In genomic region chr5:118842017-118842396, GRCm38 (mm10) we compare ENCODE assay signal across 19 mouse cellular contexts.
A peak's percentile ranks its signal among the peaks of the same experiment; 100 is the strongest.
DNase-seq lines count a peak whose midpoint lies in the region; ATAC-seq lines count a peak whose summit lies in the region.
"Had no signal": no experiment of that assay in that cellular context is flagged by ENCODE, and none has a peak within 500 bp of the region (broad histone marks: within the 10 kb centered on the region; RNA-seq: fewer than 3 reads in every experiment).

No protein-coding gene starts in this region.

- no peak for DNase-seq in embryonic facial prominence, embryonic 10.5 days (ENCODE audit: low spot score)
- peak; percentile 17 for DNase-seq in lung, postnatal 14 days
- no peak for DNase-seq in thymus, adult 18-20 months
- DNase-seq in left cerebral cortex, postnatal 36 days (ENCODE audit: low spot score in 2 of 2): no peak
- DNase-seq: cerebellum, adult 18-20 months; embryo, embryonic 11 days; heart, adult 2 months; kidney, postnatal 14 days; right cerebral cortex, postnatal 14 days had no signal

- peaks cover 13% of the 10 kb centered on the region; the same call in 1 of the 2 replicates for H3K4me1 ChIP-seq in embryonic facial prominence, embryonic 12.5 days
- peaks cover 3% of the 10 kb centered on the region; the same call in 1 of the 2 replicates for H3K4me1 ChIP-seq in embryonic facial prominence, embryonic 10.5 days
- peaks cover 25% of the 10 kb centered on the region for H3K4me1 ChIP-seq in embryonic facial prominence, embryonic 13.5 days
- H3K4me1 ChIP-seq in limb, embryonic 13.5 days: peaks cover 27% of the 10 kb centered on the region
- H3K4me1 ChIP-seq: forebrain, embryonic 12.5 days; hindbrain, embryonic 13.5 days; liver, embryonic 15.5 days; midbrain, embryonic 10.5 days had no signal

- no peak overlapping the region for H3K4me2 ChIP-seq in embryonic facial prominence, embryonic 12.5 days (replicated peaks)
- peak overlapping the region; percentile 30 for H3K4me2 ChIP-seq in embryonic facial prominence, embryonic 13.5 days
- H3K4me2 ChIP-seq in limb, embryonic 13.5 days (replicated peaks): peak overlapping the region; percentile 48
- H3K4me2 ChIP-seq: forebrain, embryonic 12.5 days; hindbrain, embryonic 13.5 days; liver, embryonic 15.5 days had no signal

- no peak for ATAC-seq in embryonic facial prominence, embryonic 12.5 days (ENCODE audit: insufficient number of reproducible peaks, insufficient read depth, low FRiP score, low TSS enrichment)
- ATAC-seq in embryonic facial prominence, embryonic 13.5 days (ENCODE audit: insufficient number of reproducible peaks, insufficient read depth, low FRiP score, low TSS enrichment, low read depth): peak; percentile 69; the same call in 1 of the 2 replicates
- peak; percentile 50; the same call in 1 of the 2 replicates for ATAC-seq in limb, embryonic 13.5 days (ENCODE audit: low FRiP score, low read depth)
- no peak for ATAC-seq in CD4-positive, CD25-positive, alpha-beta regulatory T cell, adult 4 months
- ATAC-seq: intestine, embryonic 16.5 days; Patski had no signal

- H3K36me3 ChIP-seq in embryonic facial prominence, embryonic 12.5 days: no peaks in the 10 kb centered on the region
- H3K36me3 ChIP-seq in embryonic facial prominence, embryonic 10.5 days (replicated peaks): no peaks in the 10 kb centered on the region
- no peaks in the 10 kb centered on the region for H3K36me3 ChIP-seq in embryonic facial prominence, embryonic 13.5 days
- H3K36me3 ChIP-seq in limb, embryonic 13.5 days: no peaks in the 10 kb centered on the region
- H3K36me3 ChIP-seq: forebrain, embryonic 12.5 days; hindbrain, embryonic 13.5 days; liver, embryonic 15.5 days; midbrain, embryonic 10.5 days had no signal

- intact Hi-C loops in left cerebral cortex, postnatal 36 days (cut with DNase I): no loop called here

- 44% methylated on average over 10 of the region's 10 CpGs for WGBS in embryonic facial prominence, embryonic 12.5 days
- WGBS in embryonic facial prominence, embryonic 10.5 days: 71% methylated on average over 10 of the region's 10 CpGs
- 26% methylated on average over 10 of the region's 10 CpGs for WGBS in embryonic facial prominence, embryonic 13.5 days
- 34% methylated on average over 10 of the region's 10 CpGs for whole genome bisulfite sequencing in limb, embryonic 13.5 days

- H3K27ac ChIP-seq in embryonic facial prominence, embryonic 12.5 days: peak overlapping the region; percentile 36; the same call in 1 of the 2 replicates
- no peak overlapping the region for H3K27ac ChIP-seq in embryonic facial prominence, embryonic 10.5 days (replicated peaks)
- peak overlapping the region; percentile 66 for H3K27ac ChIP-seq in embryonic facial prominence, embryonic 13.5 days
- peak overlapping the region; percentile 28; the same call in 1 of the 2 replicates for H3K27ac ChIP-seq in limb, embryonic 13.5 days
- H3K27ac ChIP-seq: forebrain, embryonic 12.5 days; heart, adult 2 months; hindbrain, embryonic 13.5 days; liver, embryonic 15.5 days; midbrain, embryonic 10.5 days had no signal

- no peak overlapping the region for H3K9ac ChIP-seq in embryonic facial prominence, embryonic 12.5 days
- H3K9ac ChIP-seq in embryonic facial prominence, embryonic 13.5 days: no peak overlapping the region
- no peak overlapping the region for H3K9ac ChIP-seq in limb, embryonic 13.5 days
- H3K9ac ChIP-seq: forebrain, embryonic 12.5 days; hindbrain, embryonic 13.5 days; liver, embryonic 15.5 days had no signal

- no peaks in the 10 kb centered on the region for H3K9me3 ChIP-seq in embryonic facial prominence, embryonic 12.5 days
- H3K9me3 ChIP-seq in embryonic facial prominence, embryonic 10.5 days: no peaks in the 10 kb centered on the region
- H3K9me3 ChIP-seq in embryonic facial prominence, embryonic 13.5 days: no peaks in the 10 kb centered on the region
- H3K9me3 ChIP-seq in limb, embryonic 13.5 days: no peaks in the 10 kb centered on the region
- H3K9me3 ChIP-seq: forebrain, embryonic 12.5 days; hindbrain, embryonic 13.5 days; liver, embryonic 15.5 days; midbrain, embryonic 10.5 days had no signal

- no peaks in the 10 kb centered on the region for H3K27me3 ChIP-seq in embryonic facial prominence, embryonic 12.5 days
- no peaks in the 10 kb centered on the region; the same call in 1 of the 2 replicates for H3K27me3 ChIP-seq in embryonic facial prominence, embryonic 10.5 days (replicated peaks; ENCODE audit: low read depth, poor library complexity, severe bottlenecking)
- no peaks in the 10 kb centered on the region for H3K27me3 ChIP-seq in embryonic facial prominence, embryonic 13.5 days
- peaks cover 67% of the 10 kb centered on the region for H3K27me3 ChIP-seq in limb, embryonic 13.5 days
- H3K27me3 ChIP-seq: hindbrain, embryonic 13.5 days; liver, embryonic 15.5 days had no signal

- H3K4me3 ChIP-seq in embryonic facial prominence, embryonic 12.5 days: no peak overlapping the region
- no peak overlapping the region for H3K4me3 ChIP-seq in embryonic facial prominence, embryonic 10.5 days
- no peak overlapping the region for H3K4me3 ChIP-seq in embryonic facial prominence, embryonic 13.5 days
- H3K4me3 ChIP-seq in limb, embryonic 13.5 days: no peak overlapping the region
- H3K4me3 ChIP-seq: forebrain, embryonic 12.5 days; heart, adult 2 months; hindbrain, embryonic 13.5 days; liver, embryonic 15.5 days; midbrain, embryonic 10.5 days had no signal

Comparison
In these comparisons a context has a peak if more than half of its experiments do, and no peak if none do; other contexts are left out.
1. ATAC-seq: peak in embryonic facial prominence, embryonic 13.5 days (single experiment) and limb, embryonic 13.5 days (single experiment); none in embryonic facial prominence, embryonic 12.5 days (single experiment) and CD4-positive, CD25-positive, alpha-beta regulatory T cell, adult 4 months (single experiment).